ENCODE assay signal across 14 mouse cellular contexts in the genomic region with DNA sequence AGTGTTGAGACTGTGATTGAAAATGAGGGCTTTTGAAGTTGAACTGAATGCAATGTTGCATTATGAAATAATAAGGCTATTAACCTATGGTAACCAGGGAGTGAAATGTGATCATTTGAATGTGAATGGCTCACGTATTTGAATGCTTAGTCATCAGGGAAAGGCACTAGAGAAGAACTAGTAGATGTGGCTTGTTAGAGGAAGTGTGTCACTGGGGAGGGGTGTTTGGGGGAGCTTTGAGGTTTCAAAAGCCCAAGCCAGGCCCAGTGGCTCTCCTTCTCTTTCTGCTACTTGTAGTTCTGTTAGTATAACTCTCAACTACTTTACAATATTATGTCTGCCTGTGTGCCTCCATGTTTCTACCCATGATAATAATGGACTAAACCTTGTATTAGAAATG.
"Had no signal": no experiment of that assay in that cellular context is flagged by ENCODE, and none has a peak within 500 bp of the region (broad histone marks: within the 10 kb centered on the region; RNA-seq: fewer than 3 reads in every experiment).

No protein-coding gene starts in this region.

- ATAC-seq: midbrain, embryonic 13.5 days; midbrain, embryonic 16.5 days had no signal

- DNase-seq: kidney, adult 18-20 months; kidney, adult 9 months; kidney, postnatal 25 days; layer of hippocampus, adult 9-11 months; layer of hippocampus, postnatal 36 days; liver, embryonic 13.5 days; lung, adult 2 months; lung, postnatal 14 days; right cerebral cortex, adult 18-20 months; right cerebral cortex, postnatal 14 days; right cerebral cortex, postnatal 4 days; thymus, postnatal 25 days had no signal
